Mouse (Mus musculus): ENCODE results near the gene Atoh7. TPM values are rescaled to one million over a fixed set of nuclear protein-coding genes. Genes with fewer than 3 reads are reported as not detected.
"Not testable (repeated sequence)": the region's sequence is repeated elsewhere in the genome, so short reads cannot be mapped to it uniquely, and the experiment has no call there.

Atoh7 gene
- polyA plus RNA-seq (2016; fragmentation: Nextera tagmentation; extraction: Ambion mirVana), result 0.16 and 0.41 TPM in 2 replicates

GRCm38 (mm10) chr10:63099521-63099920 is at the start of gene Atoh7:
Gene Atoh7, plus strand, starts transcription at chr10:63099651.
- DNase-seq (ENCODE audit: low spot score), result no peak
- Histone ChIP-seq H3K4me1 (replicated peaks) (peaks cover 24% of the 10 kb centered on the region), H3K9me3 (no peaks in the 10 kb centered on the region), H3K36me3 (no peaks in the 10 kb centered on the region), H3K4me3 (peak within 1 kb of the TSS; percentile 67), H3K27ac (peak within 1 kb of the TSS; percentile 84), H3K27me3 (ENCODE audit: insufficient read depth, poor library complexity, severe bottlenecking) (peaks cover 56% of the 10 kb centered on the region)
- 5% methylated on average over 16 of the region's 16 CpGs for WGBS

DNA sequence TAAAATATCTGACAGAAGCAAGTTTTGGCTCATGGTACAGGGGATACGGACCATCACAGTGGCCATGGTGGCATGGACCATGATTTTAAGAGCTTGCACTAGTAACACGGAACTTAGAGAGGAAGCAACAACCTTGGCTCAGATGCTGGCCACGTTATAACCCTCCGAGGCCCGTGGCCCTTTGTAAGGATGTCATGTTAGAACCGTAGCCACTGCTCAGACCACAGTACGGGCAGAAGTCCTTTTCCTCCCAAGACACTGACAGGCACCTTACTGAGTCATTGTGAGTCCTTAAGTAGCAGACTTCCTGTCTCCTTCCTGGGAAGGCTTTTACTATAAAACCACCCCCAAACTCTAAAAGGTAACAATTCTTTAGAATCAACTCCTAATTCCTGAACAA is 48.2 kb upstream of the Atoh7 start:
- 75% methylated on average over 7 of the region's 7 CpGs for WGBS
- DNase-seq (ENCODE audit: low spot score), result no peak

GRCm38 (mm10) chr10:63052011-63052410 is 47.4 kb upstream of the Atoh7 start:
- no peak for DNase-seq (ENCODE audit: low spot score)
- no peak overlapping the region for H3K27ac ChIP-seq
- H3K4me1 ChIP-seq (replicated peaks), result peaks cover 10% of the 10 kb centered on the region
- H3K9me3 ChIP-seq, result no peaks in the 10 kb centered on the region
- H3K36me3 ChIP-seq, result no peaks in the 10 kb centered on the region
- no peak overlapping the region for H3K4me3 ChIP-seq
- 80% methylated on average over 6 of the region's 6 CpGs for WGBS
- no peaks in the 10 kb centered on the region for H3K27me3 ChIP-seq (ENCODE audit: insufficient read depth, poor library complexity, severe bottlenecking)

More for the DNA sequence above, 48.2 kb upstream of the Atoh7 start:
- Histone ChIP-seq H3K4me3 (no peak overlapping the region), H3K27ac (no peak overlapping the region), H3K9me3 (no peaks in the 10 kb centered on the region), H3K4me1 (replicated peaks) (peaks cover 7% of the 10 kb centered on the region), H3K27me3 (ENCODE audit: insufficient read depth, poor library complexity, severe bottlenecking) (no peaks in the 10 kb centered on the region), H3K36me3 (no peaks in the 10 kb centered on the region)

- H3K4me3 ChIP-seq, result no peak overlapping the region
- H3K9me3 ChIP-seq, result no peaks in the 10 kb centered on the region
- no peak overlapping the region; the same call in 1 of the 2 replicates for H3K27ac ChIP-seq
- DNase-seq (ENCODE audit: low spot score), result no peak
- no peaks in the 10 kb centered on the region for H3K36me3 ChIP-seq
- no peaks in the 10 kb centered on the region for H3K27me3 ChIP-seq (ENCODE audit: insufficient read depth, poor library complexity, severe bottlenecking)
- WGBS, result 54% methylated on average over 6 of the region's 6 CpGs
- H3K4me1 ChIP-seq (replicated peaks), result peaks cover 17% of the 10 kb centered on the region
Measured at GRCm38 (mm10) chr10:63053007-63053406, 46.4 kb upstream of the Atoh7 start.

DNA sequence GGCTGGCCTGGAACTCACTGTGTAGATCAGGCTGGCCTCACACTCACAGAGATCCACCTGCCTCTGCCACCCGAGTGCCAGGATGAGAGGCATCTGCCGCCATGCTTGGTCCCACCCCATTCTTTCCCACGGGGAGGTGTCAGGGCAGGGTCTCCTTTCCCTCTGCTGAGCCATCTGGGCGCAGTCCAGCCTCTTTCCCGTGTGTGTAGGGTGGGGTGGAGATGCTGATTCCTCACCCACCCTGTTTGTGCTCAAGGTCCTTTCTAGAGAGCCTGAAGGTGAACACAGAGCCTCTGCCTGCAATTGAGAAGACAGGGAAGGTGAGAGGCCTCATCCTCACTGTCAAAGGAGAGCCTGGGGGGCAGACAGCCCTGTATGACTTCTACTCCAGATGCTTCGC is 45.4 kb upstream of the Atoh7 start:
- not testable (repeated sequence) for H3K4me3 ChIP-seq; H3K36me3 ChIP-seq; H3K27me3 ChIP-seq (ENCODE audit: insufficient read depth, poor library complexity, severe bottlenecking); H3K9me3 ChIP-seq; H3K27ac ChIP-seq; DNase-seq (ENCODE audit: low spot score)
- 84% methylated on average over 6 of the region's 6 CpGs for WGBS
- H3K4me1 ChIP-seq (replicated peaks), result peaks cover 17% of the 10 kb centered on the region

GRCm38 (mm10) chr10:63054586-63054985 is 44.9 kb upstream of the Atoh7 start:
- 74% methylated on average over 2 of the region's 2 CpGs for WGBS
- peaks cover 17% of the 10 kb centered on the region for H3K4me1 ChIP-seq (replicated peaks)
- no peak for DNase-seq (ENCODE audit: low spot score)
- no peaks in the 10 kb centered on the region for H3K9me3 ChIP-seq
- no peak overlapping the region for H3K4me3 ChIP-seq
- H3K36me3 ChIP-seq, result no peaks in the 10 kb centered on the region
- no peak overlapping the region for H3K27ac ChIP-seq
- H3K27me3 ChIP-seq (ENCODE audit: insufficient read depth, poor library complexity, severe bottlenecking), result no peaks in the 10 kb centered on the region

DNA sequence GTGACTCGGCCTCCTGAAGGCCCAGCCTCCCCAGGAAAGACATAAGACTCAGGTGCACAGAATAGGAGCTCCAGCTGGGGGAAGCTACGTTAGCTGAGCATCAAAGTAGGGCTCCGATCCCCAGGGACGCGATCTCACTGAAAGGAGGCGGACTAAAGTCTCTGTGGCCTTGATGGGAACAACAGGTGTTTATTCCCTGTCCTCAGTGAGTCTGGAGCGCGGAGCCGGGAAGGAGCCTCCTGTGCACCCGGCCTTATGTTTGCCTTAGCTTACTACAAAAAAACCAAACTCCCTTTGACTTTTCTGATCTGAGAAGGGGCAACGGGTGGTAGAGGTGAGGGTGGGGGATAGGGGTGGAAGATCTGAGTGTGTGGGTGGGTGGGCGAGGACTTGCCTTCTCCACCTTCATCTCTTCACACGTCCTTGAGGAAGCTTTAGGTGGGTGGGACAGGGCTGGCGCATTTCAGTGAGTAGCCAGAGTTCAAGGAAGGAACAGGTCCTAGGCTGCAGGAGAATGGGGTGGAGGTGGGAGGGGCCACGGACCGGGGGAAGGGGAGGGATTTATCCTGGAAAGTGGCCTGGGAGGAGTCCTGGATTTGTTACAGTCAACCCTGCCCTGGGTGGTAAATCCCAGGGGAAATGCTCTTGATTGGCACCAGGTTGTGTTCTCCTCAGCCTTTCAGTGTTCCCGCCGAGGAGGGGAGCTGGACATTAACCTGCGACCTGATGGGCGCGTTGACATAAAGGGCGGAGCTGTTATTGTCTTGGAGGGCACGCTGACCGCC is 42.3 kb upstream of the Atoh7 start:
- Histone ChIP-seq H3K4me1 (replicated peaks) (peaks cover 17% of the 10 kb centered on the region), H3K9me3 (no peaks in the 10 kb centered on the region), H3K36me3 (no peaks in the 10 kb centered on the region), H3K27ac (no peak overlapping the region), H3K27me3 (ENCODE audit: insufficient read depth, poor library complexity, severe bottlenecking) (no peaks in the 10 kb centered on the region), H3K4me3 (no peak overlapping the region)
- DNase-seq (ENCODE audit: low spot score), result no peak
- WGBS, result 39% methylated on average over 24 of the region's 24 CpGs

GRCm38 (mm10) chr10:63059862-63060261 is 39.6 kb upstream of the Atoh7 start, which contains the start of gene Pbld1:
Gene Pbld1, plus strand, starts transcription at chr10:63060162.
- Histone ChIP-seq H3K27me3 (ENCODE audit: insufficient read depth, poor library complexity, severe bottlenecking) (no peaks in the 10 kb centered on the region), H3K4me1 (replicated peaks) (peaks cover 17% of the 10 kb centered on the region; the same call in 1 of the 2 replicates), H3K4me3 (no peak within 1 kb of the TSS), H3K9me3 (no peaks in the 10 kb centered on the region), H3K27ac (no peak within 1 kb of the TSS), H3K36me3 (no peaks in the 10 kb centered on the region)
- WGBS, result 94% methylated on average over 2 of the region's 2 CpGs
- DNase-seq (ENCODE audit: low spot score), result no peak

GRCm38 (mm10) chr10:63060406-63060805 is 39.0 kb upstream of the Atoh7 start:
- H3K36me3 ChIP-seq, result no peaks in the 10 kb centered on the region
- WGBS, result 88% methylated on average over 11 of the region's 11 CpGs
- no peaks in the 10 kb centered on the region for H3K27me3 ChIP-seq (ENCODE audit: insufficient read depth, poor library complexity, severe bottlenecking)
- H3K4me1 ChIP-seq (replicated peaks), result peaks cover 17% of the 10 kb centered on the region; the same call in 1 of the 2 replicates
- no peak overlapping the region for H3K27ac ChIP-seq
- H3K9me3 ChIP-seq, result no peaks in the 10 kb centered on the region
- DNase-seq (ENCODE audit: low spot score), result no peak
- no peak overlapping the region for H3K4me3 ChIP-seq

DNA sequence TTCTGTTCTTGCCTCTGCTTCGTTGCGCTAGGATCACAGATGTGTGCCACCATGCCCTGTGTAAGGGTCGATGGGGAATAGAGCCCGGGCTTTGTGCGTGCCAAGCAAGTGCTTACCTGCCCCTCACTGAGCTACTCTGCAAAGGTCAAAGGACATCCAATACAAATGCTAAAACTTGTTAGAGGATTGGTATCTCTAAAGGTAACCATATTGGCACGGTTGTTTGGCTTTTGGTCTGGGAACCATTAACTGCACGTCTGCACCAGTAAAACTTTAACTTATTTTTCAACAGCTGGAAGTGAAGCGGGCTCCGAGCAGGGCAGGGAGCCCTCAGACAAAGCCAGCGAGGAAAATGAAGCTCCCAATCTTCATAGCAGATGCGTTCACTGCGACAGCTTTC is 38.2 kb upstream of the Atoh7 start:
- Histone ChIP-seq H3K36me3 (no peaks in the 10 kb centered on the region), H3K27me3 (ENCODE audit: insufficient read depth, poor library complexity, severe bottlenecking) (no peaks in the 10 kb centered on the region), H3K4me1 (replicated peaks) (peaks cover 17% of the 10 kb centered on the region; the same call in 1 of the 2 replicates), H3K27ac (no peak overlapping the region), H3K9me3 (no peaks in the 10 kb centered on the region), H3K4me3 (no peak overlapping the region)
- no peak for DNase-seq (ENCODE audit: low spot score)
- WGBS, result 78% methylated on average over 12 of the region's 12 CpGs

DNA sequence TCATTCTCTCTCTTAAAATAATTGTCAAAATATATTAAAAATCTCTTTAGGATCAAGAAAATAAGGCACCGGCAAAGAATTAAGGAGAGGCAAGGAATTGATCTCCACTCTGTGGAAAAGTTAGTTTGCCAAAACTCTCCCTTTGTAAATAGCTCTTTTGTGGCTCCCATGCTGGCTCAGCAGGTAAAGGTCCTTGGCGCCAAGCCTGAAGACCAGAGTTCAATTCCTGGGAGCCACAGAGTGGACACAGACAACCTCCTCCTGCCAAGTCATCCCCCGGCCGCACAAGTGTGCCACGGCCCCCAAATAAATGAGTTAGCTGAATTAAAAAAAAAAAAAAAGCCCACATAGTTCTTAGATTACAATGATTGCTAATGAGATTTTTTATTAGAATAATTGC is 36.8 kb upstream of the Atoh7 start:
- Histone ChIP-seq H3K4me3 (no peak overlapping the region), H3K27me3 (ENCODE audit: insufficient read depth, poor library complexity, severe bottlenecking) (no peaks in the 10 kb centered on the region), H3K4me1 (replicated peaks) (peaks cover 7% of the 10 kb centered on the region; the same call in 1 of the 2 replicates), H3K36me3 (no peaks in the 10 kb centered on the region), H3K27ac (no peak overlapping the region), H3K9me3 (no peaks in the 10 kb centered on the region)
- no peak for DNase-seq (ENCODE audit: low spot score)
- WGBS, result 94% methylated on average over 5 of the region's 5 CpGs

- Histone ChIP-seq H3K9me3 (no peaks in the 10 kb centered on the region), H3K27ac (no peak overlapping the region), H3K27me3 (ENCODE audit: insufficient read depth, poor library complexity, severe bottlenecking) (no peaks in the 10 kb centered on the region), H3K4me1 (replicated peaks) (peaks cover 7% of the 10 kb centered on the region; the same call in 1 of the 2 replicates), H3K4me3 (no peak overlapping the region), H3K36me3 (no peaks in the 10 kb centered on the region)
- 76% methylated on average over 7 of the region's 7 CpGs for WGBS
- no peak for DNase-seq (ENCODE audit: low spot score)
Measured at GRCm38 (mm10) chr10:63063365-63063764, 36.1 kb upstream of the Atoh7 start.

DNA sequence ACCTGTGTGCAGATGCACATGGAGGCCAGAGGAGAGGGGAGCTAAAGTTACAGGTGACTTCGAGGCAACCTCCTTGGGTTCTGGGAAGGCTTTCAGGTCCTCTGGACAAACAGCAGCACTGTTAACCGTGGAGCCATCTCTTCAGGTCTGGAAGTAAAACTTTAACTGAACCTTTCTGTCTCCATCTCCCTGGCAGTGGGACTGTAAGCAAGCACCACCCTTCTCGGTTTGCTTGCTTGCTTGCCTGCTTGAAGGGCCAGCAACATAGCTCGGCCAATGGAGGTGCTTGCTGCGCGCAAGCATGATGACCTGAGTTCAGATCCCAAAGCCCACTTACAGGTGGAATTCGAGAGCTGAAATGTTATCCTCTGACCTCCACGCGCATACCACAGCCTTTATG is 34.9 kb upstream of the Atoh7 start:
- DNase-seq (ENCODE audit: low spot score), result no peak
- no peak overlapping the region for H3K27ac ChIP-seq
- 0 out of 2 replicates have a peak, but pooled peaks cover 3% of the 10 kb centered on the region for H3K9me3 ChIP-seq
- no peaks in the 10 kb centered on the region for H3K36me3 ChIP-seq
- H3K4me1 ChIP-seq (replicated peaks), result peaks cover 7% of the 10 kb centered on the region; the same call in 1 of the 2 replicates
- no peaks in the 10 kb centered on the region for H3K27me3 ChIP-seq (ENCODE audit: insufficient read depth, poor library complexity, severe bottlenecking)
- WGBS, result 81% methylated on average over 9 of the region's 9 CpGs
- H3K4me3 ChIP-seq, result no peak overlapping the region

Data from hindbrain, embryonic 10.5 days (tissue).